Mouse (Mus musculus): Measurements from ENCODE around the gene Crocc2.

GRCm38 (mm10) chr1:93238201-93238600 lies 69.7 kb downstream of the Crocc2 start:
- 0 out of 4 replicates have a peak, but pooled peaks of 1 of the 2 experiments have one; percentile 5 for TF ChIP-seq CTCF (conservative IDR thresholded peaks at IDR 0.05 in 1 of 2, IDR thresholded peaks at IDR 0.05 in 1 of 2; ENCODE audit: low read depth in 2 of 2, low read length in 2 of 2)
- TF ChIP-seq EP300 (IDR thresholded peaks at IDR 0.05; ENCODE audit: low read length), result no peak
- TF ChIP-seq POLR2A (IDR thresholded peaks at IDR 0.05; ENCODE audit: low read depth, low read length), result no peak
- no peak for TF ChIP-seq RCOR1 (conservative IDR thresholded peaks at IDR 0.05; ENCODE audit: low read depth, low read length)
- TF ChIP-seq RAD21 (IDR thresholded peaks at IDR 0.05; ENCODE audit: low read depth, low read length), result no peak; the same call in 1 of the 2 replicates
- TF ChIP-seq MAFK (IDR thresholded peaks at IDR 0.05; ENCODE audit: insufficient replicate concordance, low read length), result no peak
- no peak for TF ChIP-seq CHD1 (IDR thresholded peaks at IDR 0.05; ENCODE audit: low read depth, low read length)
- no peak for TF ChIP-seq E2F4 (IDR thresholded peaks at IDR 0.05; ENCODE audit: insufficient replicate concordance, low read depth, low read length)
- no peak for TF ChIP-seq JUN (IDR thresholded peaks at IDR 0.05; ENCODE audit: insufficient read depth, low read depth, low read length)
- no peak for TF ChIP-seq SIN3A (IDR thresholded peaks at IDR 0.05; ENCODE audit: low read length)
